Mouse (Mus musculus) MEL (cell line): ENCODE data around the gene Zp1. TPM values are rescaled to one million over a fixed set of nuclear protein-coding genes. Genes with fewer than 3 reads are reported as not detected.

Source experiments
- DNase-seq: peaks from one replicate; pipeline ENCODE4 v3.0.0; 2011; ENCODE audit warnings: low read depth, low spot score
- H3K27ac ChIP-seq: 2 replicates; pipeline ENCODE4 v1.5.1; 2012; ENCODE audit warnings: low read depth, mild to moderate bottlenecking, control low read depth, low read length, moderate library complexity; ENCODE audit not compliant: control insufficient read depth
- H3K27me3 ChIP-seq, 2 experiments: fragments of 150-350 bp in 1 of 2; sonication (generic) in 1 of 2; 2 replicates each; pipeline ENCODE4 v1.6.1; 2012; ENCODE audit warnings: low read length in 2 of 2, mild to moderate bottlenecking in 2 of 2, improper control_type of control experiment in 1 of 2, moderate library complexity in 1 of 2; ENCODE audit not compliant: insufficient read depth in 2 of 2, control insufficient read depth in 1 of 2
- H3K36me3 ChIP-seq, 2 experiments: 2 replicates each; pipeline ENCODE4 v1.6.1; 2012 to 2014; ENCODE audit warnings: low read length in 2 of 2, improper control_type of control experiment in 1 of 2, inconsistent platforms in 1 of 2, mild to moderate bottlenecking in 1 of 2; ENCODE audit not compliant: insufficient read depth in 2 of 2, control insufficient read depth in 1 of 2
- H3K4me1 ChIP-seq, 2 experiments: fragments of 150-350 bp in 1 of 2; sonication (generic) in 1 of 2; 2 replicates each; pipeline ENCODE4 v1.6.1; 2012; ENCODE audit warnings: low read length in 2 of 2, improper control_type of control experiment in 1 of 2, mild to moderate bottlenecking in 1 of 2; ENCODE audit not compliant: insufficient read depth in 2 of 2, control insufficient read depth in 1 of 2
- H3K4me3 ChIP-seq, 2 experiments: fragments of 150-350 bp in 1 of 2; sonication (generic) in 1 of 2; 2 replicates each; pipeline ENCODE4 v1.5.1; 2012; ENCODE audit warnings: low read depth in 2 of 2, low read length in 2 of 2, mild to moderate bottlenecking in 2 of 2, moderate library complexity in 2 of 2, control low read depth in 1 of 2, improper control_type of control experiment in 1 of 2; ENCODE audit not compliant: control insufficient read depth in 1 of 2, insufficient read depth in 1 of 2
- H3K79me2 ChIP-seq: 2 replicates; pipeline ENCODE4 v1.6.1; 2012; ENCODE audit warnings: mild to moderate bottlenecking, low read length, moderate library complexity; ENCODE audit not compliant: control insufficient read depth, poor library complexity, insufficient read depth
- H3K9ac ChIP-seq: 2 replicates; pipeline ENCODE4 v1.6.1; 2012; ENCODE audit warnings: low read depth, mild to moderate bottlenecking, control low read depth, low read length, moderate library complexity; ENCODE audit not compliant: control insufficient read depth, poor library complexity, severe bottlenecking
- H3K9me3 ChIP-seq: fragments of 150-350 bp; sonication (generic); replicated peaks from 2 replicates; pipeline ENCODE4 v1.6.1; 2012; ENCODE audit warnings: mild to moderate bottlenecking, low read length, improper control_type of control experiment, moderate library complexity; ENCODE audit not compliant: insufficient read depth
- BHLHE40 ChIP-seq: IDR thresholded peaks from 2 replicates; pipeline ENCODE4 v1.6.1; 2012; ENCODE audit warnings: low read depth, mild to moderate bottlenecking, inconsistent platforms, low read length, improper control_type of control experiment, borderline replicate concordance
- CHD1 ChIP-seq: IDR thresholded peaks from 2 replicates; pipeline ENCODE4 v1.6.1; 2012; ENCODE audit warnings: low read depth, mild to moderate bottlenecking, inconsistent platforms, low read length, improper control_type of control experiment
- CTCF ChIP-seq, 3 experiments: IDR thresholded peaks in 2 of 3; conservative IDR thresholded peaks in 1 of 3; 2 replicates each; pipeline ENCODE4 v1.5.1; 2011 to 2012; ENCODE audit warnings: low read length in 3 of 3, low read depth in 2 of 3, mild to moderate bottlenecking in 2 of 3, improper control_type of control experiment in 1 of 3, inconsistent platforms in 1 of 3, mixed read lengths in 1 of 3, moderate library complexity in 1 of 3; ENCODE audit not compliant: control insufficient read depth in 1 of 3, insufficient read depth in 1 of 3, poor library complexity in 1 of 3, severe bottlenecking in 1 of 3
- ELF1 ChIP-seq: IDR thresholded peaks from 2 replicates; pipeline ENCODE4 v1.6.1; 2014; ENCODE audit warnings: low read depth, mild to moderate bottlenecking, inconsistent platforms, low read length, improper control_type of control experiment, moderate library complexity
- ETS1 ChIP-seq: IDR thresholded peaks from 2 replicates; pipeline ENCODE4 v1.6.1; 2012; ENCODE audit warnings: low read depth, mild to moderate bottlenecking, inconsistent platforms, low read length, improper control_type of control experiment, moderate library complexity
- HCFC1 ChIP-seq: IDR thresholded peaks from 2 replicates; pipeline ENCODE4 v1.6.1; 2012; ENCODE audit warnings: low read depth, mild to moderate bottlenecking, inconsistent platforms, low read length, improper control_type of control experiment, moderate library complexity
- JUND ChIP-seq: IDR thresholded peaks from 2 replicates; pipeline ENCODE4 v1.6.1; 2011; ENCODE audit warnings: low read depth, mild to moderate bottlenecking, improper control_type of control experiment, low read length
- KAT2A ChIP-seq: conservative IDR thresholded peaks from 2 replicates; pipeline ENCODE4 v1.6.1; 2012; ENCODE audit warnings: low read depth, low read length, improper control_type of control experiment, inconsistent platforms
- MAFK ChIP-seq: IDR thresholded peaks from 2 replicates; pipeline ENCODE4 v1.6.1; 2011; ENCODE audit warnings: low read depth, mild to moderate bottlenecking, low read length, improper control_type of control experiment, borderline replicate concordance
- MAX ChIP-seq: IDR thresholded peaks from 2 replicates; pipeline ENCODE4 v1.6.1; 2011; ENCODE audit warnings: low read length, improper control_type of control experiment
- MXI1 ChIP-seq: IDR thresholded peaks from 2 replicates; pipeline ENCODE4 v1.6.1; 2011; ENCODE audit warnings: mild to moderate bottlenecking, low read depth, low read length, improper control_type of control experiment
- MYB ChIP-seq: IDR thresholded peaks from 2 replicates; pipeline ENCODE4 v1.6.1; 2011; ENCODE audit warnings: mild to moderate bottlenecking, low read depth, low read length, improper control_type of control experiment
- MYC ChIP-seq: IDR thresholded peaks from 2 replicates; pipeline ENCODE4 v1.6.1; 2011; ENCODE audit warnings: low read depth, mild to moderate bottlenecking, low read length, improper control_type of control experiment, moderate library complexity
- NELFE ChIP-seq: IDR thresholded peaks from 2 replicates; pipeline ENCODE4 v1.6.1; 2011; ENCODE audit warnings: low read depth, low read length, improper control_type of control experiment
- NRF1 ChIP-seq: IDR thresholded peaks from 2 replicates; pipeline ENCODE4 v1.6.1; 2014; ENCODE audit warnings: low read depth, mild to moderate bottlenecking, inconsistent platforms, low read length, improper control_type of control experiment, moderate library complexity; ENCODE audit not compliant: poor library complexity, insufficient read depth, severe bottlenecking
- POLR2A ChIP-seq, 2 experiments: IDR thresholded peaks; 2 replicates each; pipeline ENCODE4 v1.6.1; 2011 to 2012; ENCODE audit warnings: low read length in 2 of 2, mild to moderate bottlenecking in 2 of 2, control low read depth in 1 of 2, improper control_type of control experiment in 1 of 2, low read depth in 1 of 2, moderate library complexity in 1 of 2; ENCODE audit not compliant: control insufficient read depth in 1 of 2, insufficient read depth in 1 of 2, poor library complexity in 1 of 2
- POLR2AphosphoS2 ChIP-seq: IDR thresholded peaks from 2 replicates; pipeline ENCODE4 v1.6.1; 2011; ENCODE audit warnings: low read length, improper control_type of control experiment
- SIN3A ChIP-seq: IDR thresholded peaks from 2 replicates; pipeline ENCODE4 v1.6.1; 2012; ENCODE audit warnings: low read length, improper control_type of control experiment, inconsistent platforms
- TBP ChIP-seq: IDR thresholded peaks from 2 replicates; pipeline ENCODE4 v1.8.0; 2011; ENCODE audit warnings: low read depth, low read length, improper control_type of control experiment
- TCF12 ChIP-seq: IDR thresholded peaks from 2 replicates; pipeline ENCODE4 v1.6.1; 2014; ENCODE audit warnings: low read depth, mild to moderate bottlenecking, inconsistent platforms, low read length, improper control_type of control experiment, moderate library complexity
- USF1 ChIP-seq: IDR thresholded peaks from 2 replicates; pipeline ENCODE4 v1.6.1; 2014; ENCODE audit warnings: low read depth, mild to moderate bottlenecking, inconsistent platforms, low read length, improper control_type of control experiment, moderate library complexity
- ZC3H11A ChIP-seq: IDR thresholded peaks from 2 replicates; pipeline ENCODE4 v1.6.1; 2012; ENCODE audit warnings: low read depth, mild to moderate bottlenecking, inconsistent platforms, low read length, improper control_type of control experiment
- ZKSCAN1 ChIP-seq: IDR thresholded peaks from 2 replicates; pipeline ENCODE4 v1.6.1; 2012; ENCODE audit warnings: low read depth, mild to moderate bottlenecking, inconsistent platforms, low read length, improper control_type of control experiment, moderate library complexity
- ZMIZ1 ChIP-seq: IDR thresholded peaks from 2 replicates; pipeline ENCODE4 v1.6.1; 2012; ENCODE audit warnings: low read depth, mild to moderate bottlenecking, inconsistent platforms, low read length, improper control_type of control experiment, moderate library complexity
- ZNF384 ChIP-seq: IDR thresholded peaks from 2 replicates; pipeline ENCODE4 v1.6.1; 2012; ENCODE audit warnings: low read depth, mild to moderate bottlenecking, inconsistent platforms, low read length, improper control_type of control experiment
- polyA plus RNA-seq, 2 experiments: library from polyadenylated mRNA; stranded (reverse) in 1 of 2; unstranded in 1 of 2; fragments of >175 nt in 1 of 2; fragments of >200 nt in 1 of 2; gene quantifications; 2 replicates each; pipeline versions ENCODE4 v1.2.1 to v1.2.4; 2012; ENCODE audit warnings: low replicate concordance in 2 of 2, low read depth in 1 of 2; ENCODE audit not compliant: insufficient read length in 2 of 2, insufficient read depth in 1 of 2, missing spikeins in 1 of 2
- total RNA-seq: library from RNA; depleted of rRNA; stranded (reverse); fragments of 300-350 nt; gene quantifications from 2 replicates; pipeline ENCODE4 v1.2.3, GENCODE M21; 2012

The Zp1 gene
- total and polyA plus RNA-seq, 3 experiments, result not detected

DNA sequence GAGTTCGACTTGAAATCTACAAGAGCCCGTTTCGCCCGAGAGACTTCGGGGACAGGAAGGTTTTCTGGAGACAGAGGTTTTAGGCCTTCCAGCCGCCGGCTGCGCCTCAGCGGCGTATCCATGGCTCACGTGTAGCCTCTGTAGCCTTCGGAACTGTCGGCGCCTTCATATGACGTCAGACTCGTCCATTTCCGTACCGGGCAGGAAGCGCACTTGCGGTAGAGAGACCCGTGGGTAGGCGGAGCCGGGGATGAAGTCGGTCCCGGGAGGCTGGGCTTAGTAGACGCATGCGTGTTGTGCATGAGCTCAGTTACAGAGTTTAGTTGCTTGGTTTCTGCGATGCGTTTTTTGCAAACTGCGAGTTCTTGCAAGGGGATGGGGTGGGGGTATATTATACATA lies 28.7 kb upstream of the Zp1 start, which contains the start of gene Ccdc86:
Ccdc86 (minus strand) TSS at position 155 of the 400 bp plus-strand sequence.
- peaks cover 1 to 18% of the 10 kb centered on the region in 2 experiments; a peak in 2 of 4 replicates for H3K36me3 ChIP-seq
- peaks cover 34% of the 10 kb centered on the region for H3K79me2 ChIP-seq
- peak within 1 kb of the TSS; percentile 83 for H3K9ac ChIP-seq
- H3K4me1 ChIP-seq, result peaks cover 0 to 13% of the 10 kb centered on the region in 2 experiments; a peak in 2 of 4 replicates
- peak within 1 kb of the TSS; percentile 84 to 95 for H3K4me3 ChIP-seq
- TF ChIP-seq POLR2A (IDR thresholded peaks at IDR 0.05; ENCODE audit: control insufficient read depth in 1 of 2, insufficient read depth in 1 of 2, low read depth in 1 of 2, low read length in 2 of 2, poor library complexity in 1 of 2) (peak; percentile 59 to 91; a peak in 3 of 4 replicates), CTCF (IDR thresholded peaks at IDR 0.05 in 2 of 3, conservative IDR thresholded peaks at IDR 0.05 in 1 of 3; ENCODE audit: control insufficient read depth in 1 of 3, insufficient read depth in 1 of 3, low read depth in 2 of 3, low read length in 3 of 3, poor library complexity in 1 of 3, severe bottlenecking in 1 of 3) (no peak), MXI1 (peak; percentile 100), MAFK (no peak), SIN3A (peak; percentile 100), ZKSCAN1 (no peak), NRF1 (peak; percentile 77), MYC (peak; percentile 99), USF1 (peak; percentile 76), ETS1 (peak; percentile 27; the same call in 1 of the 2 replicates), TCF12 (peak; percentile 41), ZNF384 (peak; percentile 35), BHLHE40 (peak; percentile 89; the same call in 1 of the 2 replicates), ELF1 (peak; percentile 92), POLR2AphosphoS2 (peak; percentile 57; the same call in 1 of the 2 replicates), MAX (peak; percentile 98), ZC3H11A (no peak), TBP (peak; percentile 75), JUND (no peak), MYB (no peak), KAT2A (peak; percentile 76), ZMIZ1 (peak; percentile 52; the same call in 1 of the 2 replicates), CHD1 (no peak), HCFC1 (peak; percentile 94), NELFE (peak; percentile 94)
- no peaks in the 10 kb centered on the region for H3K9me3 ChIP-seq
- peak within 1 kb of the TSS; percentile 85 for H3K27ac ChIP-seq
- peak; percentile 99 for DNase-seq
- peaks cover 3% of the 10 kb centered on the region in 2 experiments; a peak in 2 of 4 replicates for H3K27me3 ChIP-seq
